Mouse (Mus musculus) urinary bladder, postnatal 25 days (tissue): Measurements from ENCODE around the gene Ovol1.

Source experiments
- DNase-seq: peaks from one replicate; pipeline ENCODE4 v3.0.0; 2022; ENCODE audit warnings: low spot score

The Ovol1 gene

GRCm38 (mm10) chr19:5560457-5561041, at the start of gene Ovol1:
Ovol1 (minus strand) TSS chr19:5560646.
- peak; percentile 68 for DNase-seq

DNA sequence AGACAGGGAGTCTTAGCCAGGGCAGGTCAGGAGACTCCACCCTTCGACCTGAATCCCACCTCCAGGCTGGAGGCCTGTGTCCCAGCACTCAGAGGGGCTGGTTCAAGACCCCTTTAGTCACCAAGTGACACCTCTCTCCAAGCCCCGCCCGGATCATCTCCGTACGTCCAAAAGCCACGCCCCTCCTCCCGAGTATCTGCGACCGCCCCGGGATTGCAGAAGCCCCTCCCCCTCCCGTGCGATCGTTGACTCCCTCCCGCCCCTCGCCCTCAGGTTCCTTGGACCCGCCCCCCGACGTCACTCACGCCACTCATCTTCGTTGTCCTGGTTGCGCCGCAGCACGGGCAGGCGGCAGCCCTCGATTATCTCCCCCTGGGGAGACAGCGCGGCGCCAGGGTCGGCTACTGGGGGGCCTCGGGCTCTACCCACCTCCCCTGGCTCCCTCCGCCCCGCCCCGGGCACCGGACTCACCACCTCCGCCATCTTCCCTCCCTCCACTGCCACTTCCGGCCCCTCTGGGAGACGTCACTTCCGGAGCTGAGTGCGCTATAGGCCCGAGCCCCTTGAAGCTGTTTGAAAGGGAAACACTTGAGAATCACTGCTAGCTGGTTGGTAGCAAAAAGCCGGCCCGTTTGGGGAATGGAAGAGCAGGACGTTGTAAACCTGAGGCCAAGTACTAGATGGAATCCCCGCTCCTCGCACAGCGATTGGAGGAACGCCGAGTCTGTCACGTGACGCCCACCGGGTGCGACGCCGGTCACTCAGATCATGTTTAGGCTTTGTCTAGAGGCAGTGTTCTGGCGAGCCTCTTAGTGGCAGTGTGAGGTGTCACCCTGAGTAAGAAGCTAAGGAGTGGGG, 49.3 kb upstream of the Ovol1 start, which contains the start of gene Kat5:
TSS of gene Kat5 (minus strand) at position 691 of the 858 bp plus-strand sequence.
- peak; percentile 91 for DNase-seq

DNA sequence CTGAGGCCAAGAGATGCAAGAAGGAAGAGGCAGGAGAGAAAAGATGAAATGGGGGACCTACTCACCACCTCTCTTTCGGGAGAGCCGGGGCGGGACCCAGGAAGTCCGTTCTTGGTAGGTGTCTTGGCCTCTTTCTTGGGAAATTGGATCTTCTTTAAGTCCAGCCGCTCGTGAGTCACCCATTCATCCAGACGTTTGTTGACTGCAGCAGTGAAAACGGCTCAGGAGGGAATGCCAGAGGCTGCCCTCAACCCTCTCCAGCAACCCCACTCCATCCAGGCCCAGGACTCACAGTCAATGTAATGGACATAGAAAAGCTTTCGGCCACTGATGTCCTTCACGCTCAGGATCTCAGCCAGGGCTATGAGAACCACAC, 48.7 kb upstream of the Ovol1 start:
- DNase-seq: no peak

DNA sequence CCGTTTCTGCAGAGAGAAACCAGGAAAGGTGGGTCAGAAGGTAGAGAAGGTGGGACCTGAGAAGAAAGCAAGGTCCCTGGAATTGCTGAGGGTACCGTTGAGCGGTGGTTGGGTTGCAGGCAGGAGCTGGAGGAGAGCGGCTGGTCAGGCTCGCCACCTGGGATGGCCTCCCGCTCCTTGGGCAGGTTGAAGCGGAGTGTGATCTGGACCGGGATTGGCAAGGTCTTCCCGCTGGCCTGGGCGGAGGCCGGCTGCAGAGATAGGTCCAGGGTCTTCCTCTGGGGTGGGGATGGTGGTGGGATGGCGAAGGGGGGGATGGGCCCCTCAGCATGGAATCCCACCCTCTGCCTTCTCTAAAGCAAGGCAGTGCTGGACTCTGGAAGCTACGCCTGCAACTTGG, 48.3 kb upstream of the Ovol1 start:
- DNase-seq: no peak

- DNase-seq: no peak
Observed at GRCm38 (mm10) chr19:5607705-5608410, 47.4 kb upstream of the Ovol1 start.

- no peak for DNase-seq
Observed at GRCm38 (mm10) chr19:5606196-5606595, 45.8 kb upstream of the Ovol1 start.

GRCm38 (mm10) chr19:5605126-5605525, 44.7 kb upstream of the Ovol1 start:
- DNase-seq: no peak

GRCm38 (mm10) chr19:5603664-5604063, 43.2 kb upstream of the Ovol1 start:
- DNase-seq: no peak

GRCm38 (mm10) chr19:5601752-5602541, 41.5 kb upstream of the Ovol1 start, which contains the start of gene Rnaseh2c:
Rnaseh2c (plus strand) TSS chr19:5601873.
- peak; percentile 57 for DNase-seq

GRCm38 (mm10) chr19:5599224-5599623, 38.8 kb upstream of the Ovol1 start:
- DNase-seq: no peak

- DNase-seq: no peak
Observed at GRCm38 (mm10) chr19:5591888-5592287, 31.4 kb upstream of the Ovol1 start.

GRCm38 (mm10) chr19:5589159-5589558, 28.7 kb upstream of the Ovol1 start:
- DNase-seq: no peak

DNA sequence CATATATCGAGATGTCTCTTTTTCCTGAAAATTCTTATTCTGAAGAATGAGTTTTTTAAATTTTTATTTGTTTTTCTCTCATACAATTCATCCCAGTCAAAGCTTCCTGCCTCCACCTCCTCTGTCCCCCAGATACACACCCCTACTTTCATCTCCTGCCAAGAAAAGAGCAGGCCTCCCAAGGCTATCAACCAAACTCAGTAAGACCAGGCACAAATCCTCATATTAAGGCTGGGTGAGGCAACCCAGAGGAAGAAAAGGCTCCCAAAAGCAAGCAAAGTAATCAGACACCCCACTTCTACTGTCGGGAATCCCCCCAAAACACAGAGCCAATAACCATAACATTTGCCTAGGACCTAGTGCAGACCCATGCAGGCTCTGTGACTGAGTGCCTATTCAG, 21.5 kb upstream of the Ovol1 start:
- DNase-seq: no peak

DNA sequence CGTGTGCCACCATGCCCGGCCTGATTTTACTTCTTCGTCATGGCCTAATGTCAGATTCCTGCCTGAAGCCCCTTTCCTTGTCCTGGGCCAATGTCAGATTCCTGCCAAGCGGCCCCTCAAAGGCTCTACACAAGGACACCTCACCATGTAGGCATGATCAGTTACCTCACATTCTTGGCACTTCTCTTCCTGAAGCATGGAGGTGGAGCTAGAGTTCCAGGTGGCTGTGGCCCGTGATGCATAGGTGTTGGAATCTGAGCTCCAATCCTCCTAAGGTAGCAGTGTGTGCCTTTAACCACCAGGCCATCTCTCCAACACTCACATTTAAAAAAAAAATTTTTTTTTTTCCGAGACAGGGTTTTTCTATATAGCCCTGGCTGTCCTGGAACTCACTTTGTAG, 20.3 kb upstream of the Ovol1 start:
- DNase-seq: no peak

DNA sequence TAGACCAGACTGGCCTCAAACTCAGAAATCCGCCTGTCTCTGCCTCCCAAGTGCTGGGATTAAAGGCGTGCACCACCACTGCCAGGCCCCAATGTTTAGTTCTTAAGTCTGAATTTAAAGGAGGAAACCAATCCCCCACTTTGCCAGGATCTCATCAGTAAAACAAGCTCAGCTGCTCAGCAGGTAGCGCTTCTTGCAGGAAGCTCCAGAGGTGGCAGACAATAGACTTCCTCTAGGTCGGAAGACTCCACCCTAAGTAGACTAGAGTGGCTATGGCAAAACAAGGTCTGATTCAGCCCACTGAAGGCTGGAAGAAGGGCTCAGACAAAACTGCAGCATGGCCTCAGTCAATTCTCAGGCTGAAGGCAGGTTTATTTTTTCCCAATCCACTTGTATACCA, 19.5 kb upstream of the Ovol1 start:
- no peak for DNase-seq

GRCm38 (mm10) chr19:5575336-5575735, 14.9 kb upstream of the Ovol1 start:
- DNase-seq: no peak

DNA sequence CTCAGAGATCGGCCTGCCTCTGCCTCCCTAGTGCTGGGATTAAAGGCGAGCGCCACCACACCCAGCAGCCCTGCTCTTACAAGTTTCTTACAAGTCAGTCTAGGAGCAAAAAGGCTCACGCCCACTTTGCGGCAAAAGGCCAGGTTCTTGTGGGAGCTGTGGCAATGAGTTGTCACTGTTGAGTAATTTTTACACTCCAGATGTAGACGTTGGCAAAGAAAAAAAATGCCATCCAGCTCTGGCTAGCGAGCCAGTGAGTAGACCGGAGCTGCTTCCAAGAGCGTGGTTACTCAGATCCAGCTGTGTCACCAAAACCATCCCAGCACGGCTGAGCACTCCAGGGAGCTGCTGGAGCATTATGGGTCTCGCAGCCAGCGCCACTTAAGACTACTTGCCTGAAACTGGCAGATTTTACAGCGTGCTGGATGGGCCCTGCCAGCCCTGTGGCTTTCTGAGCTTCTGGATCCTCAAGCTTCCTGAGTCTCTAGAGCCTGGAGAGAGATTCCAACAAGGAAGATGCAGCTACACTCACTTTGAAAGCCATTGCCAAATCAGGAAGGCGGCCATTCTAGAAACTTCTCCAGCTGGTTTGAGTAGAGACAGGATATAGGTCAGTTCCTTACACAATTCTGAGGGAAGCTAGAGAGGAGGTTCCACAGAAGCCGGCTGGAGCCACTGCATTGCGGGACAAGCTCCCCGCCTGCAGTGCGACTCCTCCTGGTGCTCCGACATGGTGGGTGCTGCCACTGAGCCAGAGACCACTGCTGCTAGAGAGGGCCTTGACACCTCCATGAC, 12.1 kb upstream of the Ovol1 start:
- no peak for DNase-seq

DNA sequence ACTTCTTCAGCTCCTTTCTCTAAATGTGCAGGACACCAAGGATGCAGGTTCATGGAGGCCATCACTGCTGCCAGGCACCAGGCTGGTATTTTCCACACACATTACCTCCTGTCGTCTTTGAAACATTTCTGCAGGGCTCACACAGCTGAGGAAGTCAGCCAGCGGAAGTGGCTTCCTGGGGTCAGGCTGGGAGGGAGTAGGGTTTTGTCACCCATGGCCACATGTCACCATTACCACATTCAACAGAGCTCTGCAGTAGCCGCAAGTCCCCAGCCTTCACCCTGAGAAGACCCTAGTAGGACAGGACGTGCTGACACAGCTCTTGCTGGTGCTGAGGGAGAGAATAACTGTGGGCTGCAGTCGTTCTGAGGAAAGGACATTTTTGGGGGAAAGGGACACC, 11.4 kb upstream of the Ovol1 start:
- DNase-seq: no peak

GRCm38 (mm10) chr19:5570353-5571246, 10.2 kb upstream of the Ovol1 start:
- DNase-seq: no peak

DNA sequence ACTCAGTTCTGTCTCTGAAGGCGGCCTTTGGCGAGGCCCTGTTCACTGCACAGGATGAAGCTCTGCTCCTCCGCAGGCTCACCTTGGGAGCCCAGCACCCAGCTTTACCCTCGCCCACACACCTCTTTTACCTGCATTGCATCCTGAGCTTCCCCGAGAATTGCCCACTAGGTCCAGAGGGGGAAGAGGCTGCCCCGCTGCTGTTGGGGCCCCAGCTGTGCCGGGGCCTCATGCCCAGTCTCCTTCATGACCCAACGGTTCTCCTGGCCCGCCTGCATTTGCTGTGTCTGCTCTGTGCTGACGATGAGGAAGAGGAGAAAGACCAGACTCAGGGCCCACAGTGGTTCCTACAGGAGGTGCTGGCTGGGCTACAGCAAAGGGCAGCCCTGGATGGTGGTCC, 9.1 kb upstream of the Ovol1 start:
- DNase-seq: no peak
